Mouse (Mus musculus): ENCODE results near the gene Espnl.

- no peak for TF ChIP-seq CTCF (IDR thresholded peaks at IDR 0.05; ENCODE audit: low read depth)
- TF ChIP-seq EP300 (IDR thresholded peaks at IDR 0.05; ENCODE audit: low read depth), result no peak
Observed at GRCm38 (mm10) chr1:91364822-91365644, 43.2 kb downstream of the Espnl start.

Measured in heart, postnatal 0 days (tissue).